Mouse (Mus musculus) heart, postnatal 25 days (tissue): ENCODE measurements around the gene Islr2. TPM values are rescaled to one million over a fixed set of nuclear protein-coding genes. Genes with fewer than 3 reads are reported as not detected.

Experiments
- DNase-seq: peaks from one replicate; pipeline ENCODE4 v3.0.0; 2022; ENCODE audit warnings: low spot score
- intact Hi-C: fragments of 180-260 bp; cut with DNase I; formaldehyde crosslinking; loops from one replicate; pipeline ENCODE4 v1.15.1; 2025
- total RNA-seq, 2 experiments: library from RNA; stranded (reverse); gene quantifications; 2 replicates each; pipeline ENCODE4 v1.2.3; 2021

The Islr2 gene
- total RNA-seq, 2 experiments from 2014 or later: 1.0 to 1.2 TPM

GRCm38 (mm10) chr9:58199381-58200269 is 4.5 kb downstream of the Islr2 start:
- DNase-seq: no peak
- intact Hi-C loops: no loop called here

DNA sequence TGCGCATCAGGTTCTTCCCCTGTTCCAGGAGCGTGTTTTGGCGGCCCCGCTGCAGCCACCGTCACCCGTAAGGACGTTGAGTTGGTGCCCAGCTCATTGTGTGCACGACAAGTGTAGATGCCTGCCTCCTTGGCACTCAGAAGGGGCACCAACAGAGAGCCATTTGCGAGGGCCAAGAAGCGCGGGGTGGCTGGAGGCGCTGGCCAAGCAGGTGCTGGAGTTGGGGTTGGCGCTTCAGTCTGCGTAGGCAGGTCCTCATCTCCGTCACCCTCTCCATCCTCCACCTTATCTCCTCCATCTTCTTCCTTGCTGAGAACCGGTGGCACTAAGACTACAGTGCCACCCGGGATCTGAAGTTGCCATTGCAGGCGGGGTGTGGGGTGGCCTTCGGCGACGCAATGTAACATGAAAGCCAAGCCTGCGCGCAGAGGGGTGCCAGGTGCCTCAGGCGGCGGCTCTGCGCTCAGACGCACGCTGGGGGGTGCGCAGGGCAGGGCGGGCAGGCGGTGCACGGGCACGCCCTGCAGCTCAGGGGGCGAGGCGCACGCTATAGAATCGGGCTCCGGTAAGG is 5.2 kb downstream of the Islr2 start:
- DNase-seq: no peak
- intact Hi-C loops: no loop called here

DNA sequence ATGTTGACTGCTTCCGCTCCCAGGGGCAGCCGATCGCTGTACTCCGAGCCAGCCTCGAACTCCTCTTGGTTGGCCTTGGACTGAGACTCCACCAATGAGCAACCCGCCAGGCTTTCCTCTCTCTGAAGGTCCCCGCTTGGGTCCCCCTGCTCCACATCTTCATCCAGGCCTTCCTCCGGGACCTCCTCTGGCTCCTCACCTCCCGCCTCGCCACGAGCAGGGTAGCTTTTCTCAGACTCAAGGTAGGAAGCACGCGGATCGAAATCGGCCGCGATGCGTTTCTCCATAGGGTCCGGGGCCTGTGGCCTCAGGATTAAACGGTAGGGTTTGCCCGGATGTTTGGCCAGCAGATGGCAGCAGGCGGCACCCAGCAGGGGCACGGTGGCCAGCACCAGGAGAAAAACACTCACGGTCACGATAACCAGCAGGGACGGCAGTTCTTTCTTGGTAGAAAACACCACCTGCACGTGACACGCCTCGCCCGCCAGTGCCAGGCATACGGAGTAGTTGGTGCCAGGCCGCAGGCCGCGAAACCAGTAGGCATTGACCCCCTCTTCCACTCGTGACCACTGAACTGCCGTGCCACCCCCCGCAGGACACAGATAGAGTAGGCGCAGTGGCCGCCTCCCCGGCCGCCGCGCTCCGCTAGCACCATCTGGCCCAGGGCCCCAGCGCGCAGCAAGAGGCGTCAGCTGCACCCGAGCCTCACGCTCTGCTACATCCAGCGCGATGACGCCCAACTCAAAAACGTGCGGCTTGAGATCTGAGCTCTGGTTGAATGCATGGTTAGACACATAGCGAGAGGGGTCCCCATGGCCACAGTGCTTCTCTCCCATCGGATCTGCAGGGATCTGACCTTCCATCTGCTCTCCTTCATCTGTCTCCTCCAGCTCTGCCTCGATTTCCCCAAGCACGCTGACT is 6.1 kb downstream of the Islr2 start:
- intact Hi-C loops: no loop called here
- no peak for DNase-seq

GRCm38 (mm10) chr9:58196610-58197567 is 7.2 kb downstream of the Islr2 start:
- no peak for DNase-seq
- intact Hi-C loops: no loop called here

- intact Hi-C loops: no loop called here
- DNase-seq: no peak
These were observed 8.0 kb downstream of the Islr2 start for GRCm38 (mm10) chr9:58196141-58196540.

GRCm38 (mm10) chr9:58195671-58196070 is 8.4 kb downstream of the Islr2 start:
- DNase-seq: no peak
- intact Hi-C loops: no loop called here

- intact Hi-C loops: no loop called here
These were observed 9.9 kb downstream of the Islr2 start for GRCm38 (mm10) chr9:58194222-58194621.

GRCm38 (mm10) chr9:58184456-58184855 is 19.7 kb downstream of the Islr2 start:
- no peak for DNase-seq
- intact Hi-C loops: no loop called here

More at GRCm38 (mm10) chr9:58194222-58194621, 9.9 kb downstream of the Islr2 start:
- no peak for DNase-seq

DNA sequence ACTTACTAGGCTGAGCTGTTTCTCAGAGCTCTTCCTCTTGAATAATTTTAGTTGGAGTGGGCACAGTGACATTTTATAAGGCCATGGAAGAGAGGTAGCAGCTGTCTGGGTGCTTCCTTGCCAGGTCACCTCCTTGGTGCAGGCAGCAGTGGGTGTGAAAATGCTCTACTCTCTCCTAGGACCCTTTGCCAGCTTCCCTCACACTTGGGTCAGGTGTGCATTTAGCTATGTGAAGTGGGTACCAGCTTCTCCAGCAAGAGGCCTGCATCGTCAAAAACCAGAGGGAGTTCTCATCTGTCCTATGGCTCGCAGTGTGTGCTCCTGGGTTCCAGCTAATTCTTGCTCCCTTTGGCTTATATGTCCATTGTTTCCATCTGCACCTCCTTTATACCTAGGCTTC is 24.7 kb downstream of the Islr2 start:
- DNase-seq: no peak
- intact Hi-C loops: no loop called here

DNA sequence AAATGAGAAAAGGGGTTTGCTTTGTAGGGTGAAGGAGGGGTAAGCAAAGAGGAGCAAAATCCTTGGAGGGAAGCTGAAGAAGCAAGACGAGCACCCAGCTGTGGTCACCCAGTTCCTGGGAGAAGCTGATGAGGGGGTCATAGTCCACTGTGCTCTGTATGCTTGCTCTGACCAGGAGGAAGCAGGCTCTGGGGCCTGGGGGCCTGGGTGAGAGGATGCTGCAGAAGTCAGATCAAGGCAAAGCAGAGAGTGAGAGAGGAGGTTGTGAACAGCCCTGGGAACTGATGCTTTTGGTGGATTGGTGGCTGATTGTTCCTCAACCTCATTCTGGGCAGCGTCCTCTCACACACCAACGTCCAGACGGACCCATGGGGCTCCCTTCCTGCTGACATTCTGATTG is 27.0 kb downstream of the Islr2 start:
- DNase-seq: no peak
- intact Hi-C loops: no loop called here

DNA sequence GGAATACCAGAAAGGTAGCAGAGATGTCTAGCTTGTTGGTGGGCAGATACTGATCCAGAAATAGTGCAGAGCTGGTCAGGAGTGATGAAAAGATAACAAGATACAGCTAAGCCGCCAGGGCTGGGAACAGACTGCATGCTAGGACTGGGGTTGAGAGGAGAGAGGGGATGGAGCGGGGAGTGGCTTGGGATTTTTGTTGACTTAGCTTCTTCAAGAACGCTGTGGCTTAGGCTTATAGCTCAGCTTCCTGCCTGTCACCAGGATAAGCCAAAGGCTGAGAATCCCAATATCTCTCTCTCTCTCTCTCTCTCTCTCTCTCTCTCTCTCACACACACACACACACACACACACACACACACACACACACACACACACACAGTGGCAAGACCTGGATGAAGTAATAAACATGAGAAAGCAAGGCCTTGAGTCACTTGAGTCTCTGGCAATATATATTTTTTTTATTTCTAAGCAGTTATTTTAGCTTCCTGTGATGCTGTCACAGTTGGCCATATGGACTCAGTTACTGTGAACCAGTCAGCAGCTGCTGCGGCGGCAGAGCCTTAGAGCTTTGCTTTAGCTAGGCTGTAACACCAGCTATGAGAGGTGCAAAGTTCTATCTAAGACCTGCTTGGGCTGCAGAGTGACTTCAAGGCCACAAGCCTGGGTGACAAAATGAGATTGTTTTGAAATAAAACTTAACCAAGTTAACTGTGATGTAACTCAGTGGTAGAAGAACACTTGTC is 28.2 kb downstream of the Islr2 start:
- intact Hi-C loops: no loop called here
- no peak for DNase-seq

GRCm38 (mm10) chr9:58174818-58175251 is 29.3 kb downstream of the Islr2 start:
- intact Hi-C loops: no loop called here
- no peak for DNase-seq

- no peak for DNase-seq
These were observed 31.3 kb downstream of the Islr2 start for GRCm38 (mm10) chr9:58172863-58173262.

DNA sequence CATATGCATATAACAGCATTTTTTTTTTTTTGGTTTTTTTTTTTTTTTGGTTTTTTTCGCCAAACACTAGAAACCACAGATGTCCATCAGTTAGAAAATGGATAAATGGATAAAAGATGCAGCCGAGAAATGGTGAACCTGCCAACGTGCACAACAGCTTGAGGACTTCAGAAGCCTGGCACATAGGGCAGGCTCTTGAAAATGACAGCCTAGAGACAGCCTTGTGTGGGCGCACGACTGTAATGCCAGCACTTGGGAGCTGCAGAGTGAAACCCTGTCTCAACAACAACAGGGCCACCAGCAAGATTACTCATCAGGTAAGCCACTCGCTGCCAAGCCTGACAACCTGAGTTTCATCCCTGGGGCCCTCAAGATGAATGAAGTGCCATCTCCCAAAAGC is 34.7 kb downstream of the Islr2 start:
- no peak for DNase-seq
- intact Hi-C loops: no loop called here

More at GRCm38 (mm10) chr9:58172863-58173262, 31.3 kb downstream of the Islr2 start:
- intact Hi-C loops: no loop called here

- no peak for DNase-seq
- intact Hi-C loops: no loop called here
These were observed 35.2 kb downstream of the Islr2 start for GRCm38 (mm10) chr9:58168880-58169279.

DNA sequence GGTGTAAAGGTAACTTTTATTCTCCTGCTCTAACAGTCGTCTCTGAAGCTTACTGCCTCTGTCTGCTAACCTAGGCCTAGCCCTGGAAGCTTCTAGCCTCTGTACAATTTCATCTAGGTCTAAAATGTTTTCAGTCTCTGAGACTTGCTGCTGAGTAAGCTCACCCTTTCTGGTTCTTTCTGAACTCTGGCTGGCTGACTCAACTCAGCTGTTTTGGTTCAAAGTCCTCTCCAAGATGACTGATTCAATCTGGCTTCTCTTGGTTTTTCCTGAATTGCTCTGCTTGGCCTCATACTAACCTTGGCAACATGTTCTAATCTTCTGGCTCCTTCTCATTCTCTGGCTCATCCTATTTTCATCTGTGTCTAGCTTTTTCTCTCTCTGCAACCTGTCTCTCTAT is 38.3 kb downstream of the Islr2 start:
- intact Hi-C loops: no loop called here
- no peak for DNase-seq

DNA sequence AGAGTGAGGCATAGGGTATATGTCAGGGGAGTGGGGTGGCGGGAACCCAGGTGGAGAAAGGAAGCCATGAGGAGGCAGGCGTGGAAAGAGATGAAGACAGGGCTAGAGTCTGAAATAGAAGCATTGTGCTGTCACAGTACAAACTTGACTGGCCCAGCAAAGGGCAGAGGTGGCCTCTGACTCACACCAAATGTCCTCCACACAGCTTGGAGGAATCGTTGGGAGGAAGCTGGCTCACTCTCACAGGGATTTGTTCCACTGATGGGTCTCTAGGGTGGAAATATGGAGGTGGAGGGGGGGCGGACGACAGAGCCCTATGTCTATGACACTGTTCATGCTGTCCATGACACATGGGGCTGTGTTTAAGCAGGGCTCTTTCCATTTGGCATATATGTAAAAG is 41.0 kb downstream of the Islr2 start:
- DNase-seq: no peak
- intact Hi-C loops: no loop called here

- intact Hi-C loops: no loop called here
- DNase-seq: no peak
These were observed 41.9 kb downstream of the Islr2 start for GRCm38 (mm10) chr9:58162173-58162572.

DNA sequence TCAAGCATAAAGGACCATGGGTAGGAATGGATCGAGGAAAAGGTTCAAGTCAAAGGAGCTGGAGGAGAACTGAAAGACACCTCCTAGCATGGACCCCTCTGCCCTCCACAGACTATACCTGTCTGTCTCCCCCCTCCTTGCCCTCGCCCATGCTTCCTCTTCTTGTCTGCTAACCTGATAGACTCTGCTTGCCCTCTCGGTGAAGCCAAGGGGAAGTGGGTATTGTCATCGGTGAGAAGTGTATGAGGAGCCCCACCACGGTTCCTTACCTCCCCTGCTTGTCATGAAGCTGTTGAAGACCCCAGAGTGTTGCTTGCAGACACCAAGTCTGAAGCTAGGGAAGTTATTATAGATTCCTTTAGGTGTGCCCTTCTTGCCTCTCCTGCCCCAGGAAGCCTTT is 43.8 kb downstream of the Islr2 start:
- intact Hi-C loops: no loop called here
- no peak for DNase-seq
